Mouse (Mus musculus) telencephalon, adult 2 months (tissue): Measurements from ENCODE around the gene Mep1a.
"Not testable (repeated sequence)": the region's sequence is repeated elsewhere in the genome, so short reads cannot be mapped to it uniquely, and the experiment has no call there.

Experiments used
- DNase-seq: peaks from one replicate; pipeline ENCODE4 v3.0.0-alpha.2; 2011; ENCODE audit warnings: low read depth, low spot score

Mep1a gene

DNA sequence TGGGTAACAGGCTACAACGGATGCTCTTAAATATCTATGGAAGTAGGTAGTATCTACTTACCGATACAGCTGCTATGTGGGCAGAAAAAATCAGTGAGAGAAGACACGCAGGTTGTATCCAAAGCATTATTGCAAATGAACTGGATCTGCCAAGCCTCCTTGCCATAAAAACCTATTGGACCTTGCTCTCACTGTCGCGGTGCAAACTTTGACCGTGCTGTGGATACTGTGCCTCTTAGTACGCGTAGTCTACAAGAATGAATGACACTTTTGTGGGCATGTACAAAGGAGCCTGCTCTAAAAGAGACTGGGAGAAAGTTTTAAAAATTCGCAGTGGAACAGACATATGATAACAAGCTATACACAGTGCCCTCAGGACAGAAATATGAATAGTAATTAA lies at the start of gene Mep1a:
TSS of gene Mep1a (minus strand) at position 221 of the 400 bp plus-strand sequence.
- DNase-seq, result no peak

DNA sequence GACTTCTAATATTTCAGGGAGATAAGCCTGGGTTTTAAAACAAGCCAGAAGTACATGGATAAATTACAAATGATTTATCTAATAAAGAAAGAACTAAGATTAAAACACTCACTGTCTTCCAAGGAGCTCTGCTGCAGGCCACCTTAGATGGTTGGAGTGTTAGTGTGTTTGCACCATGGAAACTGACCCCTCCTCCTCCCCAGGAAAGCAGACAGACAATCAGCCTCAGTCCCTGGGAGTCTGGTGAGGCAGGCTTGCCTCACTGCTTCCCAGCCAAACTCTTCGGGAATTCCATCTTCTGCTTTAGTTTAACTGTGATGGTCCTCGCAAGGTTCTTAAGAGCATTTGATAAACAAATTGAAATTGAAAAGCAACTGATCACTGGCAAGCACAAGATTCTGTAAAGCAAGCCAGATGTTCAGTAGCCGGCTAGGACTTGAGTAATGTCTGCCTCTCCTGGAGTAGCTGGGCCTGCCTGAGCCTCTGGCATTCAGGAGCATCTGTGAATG lies 48.6 kb upstream of the Mep1a start:
- DNase-seq, result no peak

DNA sequence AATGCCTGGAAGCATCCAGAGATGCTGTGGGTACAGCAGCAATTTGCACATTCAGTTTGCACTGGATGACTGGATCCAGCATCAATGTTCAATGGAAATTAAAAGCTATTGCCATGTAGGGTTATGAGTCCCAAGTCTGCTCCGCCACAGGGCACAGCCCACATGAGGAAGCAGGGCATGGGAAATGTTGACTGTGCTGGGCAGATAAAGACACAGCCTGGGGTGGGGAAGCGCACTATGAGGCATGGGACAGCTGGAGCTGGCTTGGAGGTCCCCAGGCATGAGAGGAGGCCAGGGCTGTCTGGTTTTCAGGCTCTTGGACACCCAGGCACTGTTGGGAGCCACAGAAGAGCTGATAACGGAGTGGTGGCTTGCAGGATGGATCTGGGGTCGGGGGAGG lies 41.4 kb upstream of the Mep1a start:
- DNase-seq, result no peak

DNA sequence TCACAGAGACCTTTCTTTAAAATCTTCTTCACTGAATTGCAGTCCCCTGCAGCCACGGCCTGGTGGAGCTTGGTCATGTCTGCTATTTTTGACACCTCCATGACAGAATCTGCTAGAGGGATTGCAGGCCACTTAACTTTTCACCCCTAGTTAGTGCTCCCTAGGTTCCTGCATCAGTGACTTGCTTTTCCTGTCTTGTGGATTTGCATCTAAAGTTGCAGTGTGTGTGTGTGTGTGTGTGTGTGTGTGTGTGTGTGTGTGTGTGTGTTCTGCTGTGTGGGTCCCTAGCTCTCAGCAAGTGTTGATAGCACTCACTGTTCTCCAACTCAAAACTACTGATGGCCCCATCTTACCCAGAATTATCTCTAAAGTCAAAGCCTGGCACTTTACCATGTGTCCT lies 40.9 kb upstream of the Mep1a start, which contains the start of gene Ankrd66:
TSS of gene Ankrd66 (minus strand) at position 101 of the 400 bp plus-strand sequence.
- DNase-seq, result no peak

DNA sequence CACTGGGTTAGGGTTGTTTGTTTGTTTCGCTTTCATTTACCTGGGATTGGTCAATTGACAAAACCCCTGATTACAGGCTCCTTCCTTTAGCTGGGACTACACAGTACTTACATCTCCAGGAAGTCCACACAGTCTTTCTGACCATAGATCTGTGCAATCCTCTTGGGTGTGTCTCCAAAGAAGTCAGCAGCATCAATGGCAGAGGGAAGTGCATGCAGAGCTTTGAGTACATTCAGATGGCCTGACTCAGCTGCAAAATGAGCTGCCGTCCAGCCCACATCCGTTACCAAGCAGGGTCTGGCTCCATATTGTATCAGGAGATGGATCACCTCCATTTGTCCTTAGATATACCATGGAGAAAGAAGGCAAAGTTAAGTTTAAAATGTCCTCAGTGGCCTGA lies 36.2 kb upstream of the Mep1a start:
- no peak for DNase-seq

DNA sequence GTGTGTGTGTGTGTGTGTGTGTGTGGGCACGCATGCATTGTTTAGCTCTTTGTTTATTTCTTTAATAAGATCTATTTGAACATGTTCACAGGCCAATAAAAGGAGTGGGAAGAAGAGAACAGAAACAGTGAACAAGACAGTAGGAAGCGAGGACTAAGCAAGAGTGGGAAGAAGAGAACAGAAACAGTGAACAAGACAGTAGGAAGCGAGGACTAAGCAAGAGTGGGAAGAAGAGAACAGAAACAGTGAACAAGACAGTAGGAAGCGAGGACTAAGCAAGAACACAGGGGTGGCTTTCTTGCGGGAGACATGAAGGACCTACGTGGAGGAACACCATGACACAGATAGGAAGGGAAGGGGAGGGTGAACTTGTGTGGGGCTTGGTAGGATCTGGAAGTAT lies 34.2 kb upstream of the Mep1a start:
- not testable (repeated sequence) for DNase-seq

DNA sequence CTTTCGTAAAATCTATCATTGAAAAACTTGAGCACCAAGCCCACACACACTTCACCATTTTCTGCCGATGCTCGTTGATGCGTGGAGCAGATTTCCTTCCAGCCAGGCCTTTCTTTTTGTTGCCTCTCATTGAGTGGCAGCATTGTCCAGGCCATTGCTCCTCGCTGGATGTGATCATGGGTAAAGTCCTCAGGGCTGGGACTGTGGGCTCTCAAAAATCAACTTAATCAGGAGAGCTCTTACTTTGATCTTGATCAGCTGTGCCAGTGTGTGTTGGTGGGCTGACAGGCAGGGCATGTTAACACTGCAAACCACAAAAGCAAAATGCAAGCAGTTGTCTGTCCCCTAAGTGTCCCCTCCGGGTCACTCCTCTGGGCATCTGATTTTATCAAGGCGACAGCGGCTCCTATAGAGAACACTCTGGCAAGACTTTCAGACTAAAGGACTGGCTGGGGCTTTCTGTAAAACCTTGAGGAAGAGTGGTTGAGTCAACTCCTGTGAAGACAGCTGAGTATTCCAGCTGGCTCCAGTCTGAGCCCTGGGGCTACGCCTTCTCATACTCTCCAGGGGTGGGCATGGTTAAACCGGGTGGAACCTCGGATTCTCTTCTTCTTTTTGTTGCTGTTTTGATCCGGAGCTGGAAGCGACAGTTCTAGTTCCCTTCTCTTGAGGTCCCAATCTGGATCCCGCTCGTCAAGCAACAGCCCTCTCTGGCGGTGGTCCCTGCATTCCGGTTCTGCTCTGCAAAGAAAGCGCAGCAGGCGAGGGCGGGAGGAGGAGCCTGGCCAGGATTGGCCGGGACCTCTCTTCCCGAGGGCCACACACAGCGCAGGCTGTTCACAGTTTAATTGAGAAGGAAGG lies 32.0 kb upstream of the Mep1a start:
- no peak for DNase-seq

DNA sequence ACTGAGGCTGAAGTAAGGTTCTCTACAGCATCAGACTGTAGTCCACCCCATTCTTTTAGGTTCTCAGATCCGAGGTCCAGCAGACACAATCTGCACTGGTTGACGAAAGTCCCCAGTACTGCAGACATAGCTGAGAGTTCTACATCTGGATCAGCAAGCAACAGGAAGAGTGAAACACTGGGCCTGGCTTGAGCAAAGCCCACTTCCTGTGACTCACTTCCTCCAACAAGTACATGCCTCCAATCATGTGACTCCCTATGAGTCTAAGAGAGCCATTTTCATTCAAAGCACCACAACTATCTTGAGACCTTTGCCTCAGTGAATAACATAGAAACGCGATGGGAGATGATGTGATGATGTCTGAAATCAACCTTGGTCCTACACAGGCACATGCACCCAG lies 28.6 kb upstream of the Mep1a start:
- DNase-seq, result no peak

DNA sequence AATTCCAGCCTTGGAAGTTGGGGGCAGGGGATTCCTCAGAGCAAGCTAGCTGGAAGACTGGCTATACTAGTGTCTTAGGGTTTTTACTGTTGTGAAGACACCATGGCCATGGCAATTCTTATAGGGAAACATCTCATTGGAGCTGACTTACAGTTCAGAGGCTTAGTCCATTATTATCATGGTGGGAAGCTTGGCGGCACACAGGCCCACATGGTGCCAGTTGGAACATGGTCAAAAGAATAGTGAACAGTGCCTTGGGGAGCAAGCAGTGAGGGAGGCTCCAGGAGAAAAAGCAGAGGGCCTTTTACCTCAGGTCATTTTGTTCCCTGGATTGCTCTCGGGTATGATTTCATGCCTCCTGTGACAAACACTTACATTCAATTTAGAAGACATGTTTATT lies 27.9 kb upstream of the Mep1a start:
- DNase-seq, result no peak

DNA sequence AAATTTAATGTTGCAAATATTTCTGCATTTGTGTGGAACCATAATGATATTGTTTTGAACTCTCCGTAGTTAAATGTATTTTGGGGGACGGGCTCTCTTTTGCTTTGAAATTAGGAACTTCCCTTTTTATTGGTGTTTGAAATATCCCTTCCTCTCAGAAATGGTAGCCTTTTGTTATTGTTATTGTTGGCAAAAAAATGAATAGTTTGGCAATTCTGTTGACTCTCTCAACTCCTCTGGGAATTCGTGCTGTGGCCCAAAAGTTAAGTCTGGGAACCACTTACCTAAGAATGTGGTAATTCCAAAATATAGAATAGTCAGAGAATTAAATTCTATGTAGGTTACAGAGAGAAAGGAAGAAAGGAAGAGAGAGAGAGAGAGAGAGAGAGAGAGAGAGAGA lies 17.6 kb upstream of the Mep1a start:
- DNase-seq, result no peak

DNA sequence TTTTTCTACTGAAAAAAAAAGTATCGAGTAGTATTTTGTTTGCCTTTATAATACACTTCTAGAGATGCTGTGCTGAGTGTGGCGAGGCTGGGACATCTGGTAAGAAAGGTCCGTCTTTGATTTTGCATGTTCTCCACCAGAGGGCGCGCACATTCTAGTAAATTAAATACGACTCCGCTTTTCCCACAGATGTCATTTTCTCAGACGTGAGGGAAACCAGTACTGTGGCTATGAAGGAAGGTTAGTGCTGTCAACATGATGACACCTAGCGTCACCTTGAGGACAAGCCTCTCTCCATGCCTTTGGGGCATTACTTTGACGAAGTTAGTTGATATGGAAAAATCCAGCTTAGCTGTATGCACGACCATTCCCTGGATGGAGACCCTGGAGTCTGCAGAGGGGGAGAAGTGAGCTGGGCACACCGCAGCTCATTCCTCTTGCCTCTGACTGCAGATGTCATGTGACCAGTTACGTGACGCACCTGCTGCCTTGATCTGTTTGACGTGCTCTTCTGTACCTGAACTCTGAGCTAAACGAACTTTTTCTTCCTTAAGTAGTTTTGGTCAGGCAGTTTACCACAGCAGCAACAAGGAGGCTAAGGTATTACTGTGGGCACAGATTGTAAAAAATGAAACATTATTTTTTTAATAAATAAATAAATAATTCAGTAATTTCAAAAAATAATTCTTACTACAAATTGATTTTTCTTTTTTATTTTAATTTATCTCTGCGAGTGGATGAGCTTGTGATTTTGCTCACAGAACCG lies 16.2 kb upstream of the Mep1a start:
- peak; percentile 48 for DNase-seq

DNA sequence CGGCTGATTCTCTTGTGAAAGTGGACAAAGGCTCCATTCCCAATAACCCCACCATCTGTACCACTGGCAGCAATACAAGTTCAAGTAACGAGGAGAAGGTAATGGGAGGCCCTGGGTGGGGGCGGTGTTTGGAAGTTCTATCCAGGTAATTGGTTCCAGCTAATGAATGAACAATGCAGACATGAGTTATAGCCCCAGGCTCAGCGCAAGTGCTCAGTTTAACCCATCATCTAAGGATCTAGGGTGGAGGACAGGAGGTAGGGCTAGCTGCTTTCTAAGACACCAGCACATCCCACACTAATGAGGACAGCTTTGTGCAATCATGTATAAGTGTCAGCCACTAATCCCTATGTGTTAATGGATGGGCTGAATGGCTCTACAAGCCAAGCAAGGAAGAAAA lies 8.2 kb upstream of the Mep1a start:
- DNase-seq, result no peak

DNA sequence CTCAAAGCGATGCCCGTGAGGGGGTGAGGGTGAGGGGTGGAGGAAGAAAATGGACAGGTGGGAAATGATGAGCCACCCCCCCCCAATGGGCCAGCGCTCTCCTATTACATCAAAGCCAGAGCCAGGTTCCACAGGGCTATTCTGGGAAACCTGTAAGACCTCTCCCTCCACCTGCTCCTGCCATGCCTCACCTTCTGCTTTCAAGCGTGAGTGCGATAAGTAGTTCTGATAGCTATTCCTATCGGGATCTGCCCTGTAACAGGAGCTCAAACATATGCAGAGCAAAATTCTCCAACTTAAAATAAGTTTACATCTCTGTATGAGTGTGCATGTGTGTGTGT lies 2.0 kb upstream of the Mep1a start:
- DNase-seq, result no peak

DNA sequence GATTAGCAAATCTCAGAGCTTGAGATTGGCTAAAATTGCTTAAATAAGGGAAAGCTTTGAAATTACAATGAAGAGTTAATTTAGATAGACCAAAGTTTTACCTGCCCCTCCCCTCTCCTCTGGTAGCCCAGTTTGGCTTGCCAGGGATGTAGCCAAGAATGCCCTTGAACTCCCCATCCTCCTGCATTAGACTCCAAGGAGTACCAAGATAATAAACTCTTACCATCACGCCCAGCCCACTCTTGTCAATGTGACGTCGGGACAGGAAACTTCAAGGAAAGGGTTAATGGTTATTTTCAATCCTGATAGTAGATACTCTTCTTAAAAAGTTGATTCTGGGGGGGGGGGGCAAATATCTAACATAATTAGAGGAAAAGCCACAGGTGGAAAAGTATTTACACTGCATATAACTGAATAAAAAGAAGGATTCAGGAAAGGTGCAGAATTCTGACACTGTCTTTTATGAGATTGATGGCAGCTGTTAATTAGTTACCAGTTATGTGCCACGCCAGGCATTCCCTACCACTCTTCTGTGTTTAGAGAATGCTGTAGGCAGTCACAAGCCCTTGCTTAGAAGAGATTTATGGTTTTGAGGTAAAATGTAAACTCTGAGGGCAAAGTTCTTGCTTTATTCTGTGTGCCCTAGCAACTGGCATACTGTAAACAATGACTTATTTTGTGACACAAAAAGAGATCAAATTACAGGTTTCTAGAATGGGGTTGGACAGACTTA lies 1.4 kb upstream of the Mep1a start:
- no peak for DNase-seq

DNA sequence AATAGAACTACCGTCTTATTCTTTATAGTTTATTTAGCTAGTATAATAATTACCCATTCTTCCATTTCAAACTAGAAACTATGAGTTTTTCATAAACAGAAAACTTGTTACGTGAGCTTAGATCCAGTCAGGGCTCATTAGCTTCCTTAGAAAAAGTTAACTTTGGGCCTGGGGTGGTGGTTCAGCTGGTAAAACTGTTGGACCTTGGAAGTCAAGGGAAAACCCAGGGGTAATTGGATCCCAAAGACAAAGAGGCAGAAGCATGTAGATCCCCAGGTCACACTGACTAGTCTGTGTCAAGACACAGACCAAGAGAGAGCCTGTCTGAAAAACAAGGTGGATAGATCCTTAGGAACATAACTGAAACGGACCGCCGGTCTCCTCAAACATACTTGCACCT lies 981 bp downstream of the Mep1a start:
- no peak for DNase-seq

DNA sequence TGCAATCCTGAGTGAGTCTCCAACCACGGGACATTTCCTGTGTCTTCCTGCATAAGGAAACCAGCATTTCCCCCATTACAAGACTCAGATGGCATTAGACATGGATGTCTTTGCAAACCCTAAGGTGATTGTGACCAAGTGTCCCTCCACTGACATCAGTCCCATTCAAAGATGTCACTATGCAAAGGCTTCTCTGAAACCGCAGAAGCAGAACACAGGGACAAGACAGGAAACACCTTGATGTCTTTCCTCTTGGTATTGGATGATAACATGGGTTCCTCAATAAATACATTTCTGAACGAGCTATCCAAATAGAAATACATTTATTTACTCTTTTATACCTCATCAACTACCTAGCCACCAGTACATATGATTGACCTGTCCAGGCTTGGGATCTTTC lies 1.4 kb downstream of the Mep1a start:
- DNase-seq, result no peak

DNA sequence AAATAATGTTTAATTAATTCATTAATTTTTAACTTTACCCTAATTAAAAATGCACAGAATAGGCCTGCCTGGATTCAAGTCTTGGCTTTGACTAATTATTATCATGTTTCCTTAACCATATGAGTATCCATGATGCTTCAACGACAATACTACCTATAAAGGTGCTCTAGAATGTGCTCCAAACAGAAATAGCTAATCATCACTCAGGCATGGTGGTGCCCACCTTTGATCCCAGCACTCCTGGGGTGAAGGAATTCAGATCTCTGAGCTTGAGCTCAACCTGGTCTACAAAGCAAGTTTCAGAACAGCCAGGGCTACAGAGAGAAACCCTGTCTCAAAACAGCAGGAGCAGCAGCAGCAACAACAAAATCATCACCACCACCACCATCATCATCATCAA lies 2.1 kb downstream of the Mep1a start:
- no peak for DNase-seq

DNA sequence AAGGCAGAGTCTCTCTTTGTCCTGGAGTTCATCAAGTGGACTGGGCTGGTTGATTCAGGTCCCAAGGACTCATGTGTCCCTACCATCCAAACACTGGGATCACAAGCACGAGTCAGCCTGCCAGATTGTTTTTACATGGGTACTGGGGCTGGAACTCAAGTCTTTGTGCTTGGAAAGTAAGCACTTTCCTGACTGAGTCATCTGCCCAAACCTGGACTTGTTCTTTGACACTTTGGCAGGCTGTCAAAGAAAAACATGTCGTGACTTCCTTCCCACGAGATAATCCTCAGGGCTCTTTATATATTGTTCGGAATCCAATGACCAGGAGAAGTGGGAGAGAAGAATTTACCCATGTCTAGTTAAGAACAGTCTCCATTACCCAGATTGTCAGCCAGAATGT lies 5.1 kb downstream of the Mep1a start:
- DNase-seq, result no peak

DNA sequence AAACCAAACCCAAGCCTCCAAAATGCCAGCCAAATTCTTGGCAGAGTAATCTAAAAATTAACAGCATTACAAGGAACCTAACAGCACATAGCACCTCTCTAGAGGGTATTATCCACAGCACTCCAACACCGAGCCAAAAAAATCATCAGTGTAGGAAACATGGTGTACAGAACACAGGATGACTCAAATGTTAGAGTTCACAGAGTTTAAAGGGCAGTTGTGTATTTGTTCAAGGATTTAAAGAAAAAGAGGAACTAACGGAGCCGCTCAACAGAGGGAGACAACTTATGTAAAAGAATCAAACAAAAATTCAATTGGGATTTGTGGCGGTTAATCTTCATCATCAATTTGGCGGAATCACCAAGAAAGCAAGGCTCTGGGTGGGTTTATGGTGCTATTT lies 7.1 kb downstream of the Mep1a start:
- no peak for DNase-seq

DNA sequence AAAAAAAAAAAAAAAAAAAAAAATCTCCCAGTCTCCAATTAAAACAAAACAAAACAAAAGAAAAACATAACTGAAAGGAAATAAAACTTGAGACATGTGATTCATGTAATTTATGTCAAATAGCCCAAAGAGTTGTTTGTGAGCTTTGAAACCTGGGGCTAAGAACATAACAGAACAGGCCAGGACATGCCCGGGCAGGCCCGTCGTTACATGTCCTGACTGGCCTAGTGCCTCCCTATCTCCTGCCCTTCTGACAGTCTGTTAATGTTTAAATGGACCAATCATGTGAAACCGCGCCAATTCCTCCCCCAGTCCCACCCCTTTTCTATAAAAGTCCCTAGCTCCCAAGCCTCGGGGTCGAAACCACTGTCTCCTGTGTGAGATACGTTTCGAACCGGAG lies 12.2 kb downstream of the Mep1a start:
- not testable (repeated sequence) for DNase-seq

DNA sequence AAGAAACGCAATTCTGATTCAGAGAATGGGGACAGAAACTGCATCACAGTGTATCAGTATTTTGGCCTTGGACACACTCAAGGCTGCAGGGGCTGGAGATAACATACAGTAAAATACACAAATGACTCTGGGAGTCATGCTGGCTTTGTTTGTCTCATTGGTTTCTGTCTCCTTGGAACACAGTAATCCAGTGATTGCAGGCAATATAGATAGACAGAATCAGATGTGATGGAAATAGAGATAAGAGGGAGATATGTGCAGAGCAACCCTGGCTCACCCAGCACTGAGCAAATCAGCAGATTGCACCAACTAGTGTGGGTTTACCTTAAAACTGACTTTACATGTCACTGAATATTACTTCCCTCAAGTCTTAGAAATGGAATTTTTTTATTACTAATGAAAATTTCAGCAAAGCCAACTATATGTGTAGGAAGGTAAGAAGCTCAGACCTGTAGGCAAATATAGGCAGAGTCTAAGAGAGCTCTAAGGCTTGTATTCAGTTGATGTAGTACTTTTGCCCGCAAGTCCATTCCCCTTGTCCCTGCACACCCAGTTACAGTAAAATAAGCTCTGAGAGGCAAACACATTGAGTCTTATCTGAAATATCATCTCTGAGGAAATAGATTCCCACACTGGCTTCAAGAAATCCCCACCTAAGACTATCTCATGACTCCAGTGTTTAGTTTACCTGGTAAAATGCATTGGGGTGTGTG lies 14.0 kb downstream of the Mep1a start:
- DNase-seq, result no peak

DNA sequence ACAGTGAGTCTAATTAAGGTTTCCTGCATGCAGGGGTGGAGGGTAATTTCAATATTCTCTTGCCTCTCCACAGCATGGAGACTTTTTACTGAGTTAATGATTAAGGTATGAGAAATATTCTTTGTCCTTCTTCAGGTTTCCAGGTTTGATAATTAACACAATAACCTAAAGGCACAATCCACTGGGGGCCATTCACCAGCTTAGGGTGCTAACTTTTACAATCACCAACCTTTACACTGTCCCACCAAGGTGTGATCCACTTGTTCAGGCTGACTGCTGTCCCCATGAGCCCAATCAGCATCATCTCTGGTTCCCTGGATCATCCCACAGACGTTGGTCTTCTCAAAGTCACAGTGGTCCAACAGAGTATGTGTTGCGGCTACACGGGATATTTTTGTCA lies 16.6 kb downstream of the Mep1a start:
- no peak for DNase-seq
